Mouse (Mus musculus) spleen, adult 2 months (tissue): ENCODE data around the gene Xntrpc.

Experiments used
- CTCF ChIP-seq: fragments of 200-500 bp; IDR thresholded peaks from 2 replicates; pipeline ENCODE4 v1.5.1; 2011; ENCODE audit warnings: mild to moderate bottlenecking, inconsistent platforms; ENCODE audit not compliant: insufficient read depth, insufficient read length, insufficient replicate concordance; ENCODE audit errors: extremely low read depth
- POLR2A ChIP-seq: fragments of 200-500 bp; IDR thresholded peaks from 2 replicates; pipeline ENCODE4 v1.6.1; 2011; ENCODE audit warnings: low read depth, low read length, inconsistent platforms

GRCm38 (mm10) chr7:102061353-102061752 lies 4.2 kb upstream of the Xntrpc start:
- TF ChIP-seq CTCF = no peak
- no peak for TF ChIP-seq POLR2A
